Mouse (Mus musculus) embryonic facial prominence, embryonic 11.5 days (tissue): ENCODE measurements at regions not wholly inside any gene's neighbourhood (a gene's known extent, or its start where the extent isn't known, plus 50 kb on each side); places are given as distances from the start of the nearest gene placed in this dataset.

Experiments
- ATAC-seq: fragments of 200-750 bp; cut with Nextera tagmentation; replicated peaks from 2 replicates; pipeline ENCODE4 v1.8.0; 2017; ENCODE audit warnings: low read depth; ENCODE audit not compliant: insufficient number of reproducible peaks, low FRiP score, low TSS enrichment
- DNase-seq: peaks from one replicate; pipeline ENCODE4 v3.0.0-alpha.2; 2015; ENCODE audit warnings: low spot score
- H3K27ac ChIP-seq: fragments of 300-500 bp; sonication (generic); replicated peaks from 2 replicates; pipeline ENCODE4 v1.5.1; 2014; ENCODE audit warnings: mild to moderate bottlenecking, low read depth, low read length, control low read depth
- H3K27me3 ChIP-seq: fragments of 300-500 bp; sonication (generic); 2 replicates; pipeline ENCODE4 v1.6.1; 2014; ENCODE audit warnings: mild to moderate bottlenecking, low read length, moderate library complexity, mixed read lengths; ENCODE audit not compliant: control insufficient read depth, insufficient read depth
- H3K36me3 ChIP-seq: fragments of 300-500 bp; sonication (generic); replicated peaks from 2 replicates; pipeline ENCODE4 v1.6.1; 2014; ENCODE audit warnings: low read depth, mild to moderate bottlenecking, low read length, moderate library complexity, mixed read lengths; ENCODE audit not compliant: control insufficient read depth, insufficient read depth
- H3K4me1 ChIP-seq: fragments of 300-500 bp; sonication (generic); 2 replicates; pipeline ENCODE4 v1.6.1; 2014; ENCODE audit warnings: low read length, mixed read lengths; ENCODE audit not compliant: control insufficient read depth, insufficient read depth
- H3K4me2 ChIP-seq: fragments of 300-500 bp; sonication (generic); 2 replicates; pipeline ENCODE4 v1.6.1; 2014; ENCODE audit warnings: low read depth, mild to moderate bottlenecking, control low read depth, low read length, moderate library complexity
- H3K4me3 ChIP-seq: fragments of 300-500 bp; sonication (generic); 2 replicates; pipeline ENCODE4 v1.5.1; 2014; ENCODE audit warnings: low read depth, low read length, control low read depth
- H3K9ac ChIP-seq: fragments of 300-500 bp; sonication (generic); replicated peaks from 2 replicates; pipeline ENCODE4 v1.6.1; 2014; ENCODE audit warnings: mild to moderate bottlenecking, control low read depth, low read length
- H3K9me3 ChIP-seq: fragments of 300-500 bp; sonication (generic); replicated peaks from 2 replicates; pipeline ENCODE4 v1.6.1; 2016; ENCODE audit warnings: mild to moderate bottlenecking, low read length, inconsistent platforms, mixed read lengths; ENCODE audit not compliant: control insufficient read depth
- WGBS: fragments of 180-500 bp; shearing (Covaris S2); extraction: QIAGEN DNeasy Blood & Tissue Kit; methylation state at CpG from one replicate; pipeline ENCODE4 v1.1.7; 2014; 5-methylcytosine and 5-hydroxymethylcytosine counted together

DNA sequence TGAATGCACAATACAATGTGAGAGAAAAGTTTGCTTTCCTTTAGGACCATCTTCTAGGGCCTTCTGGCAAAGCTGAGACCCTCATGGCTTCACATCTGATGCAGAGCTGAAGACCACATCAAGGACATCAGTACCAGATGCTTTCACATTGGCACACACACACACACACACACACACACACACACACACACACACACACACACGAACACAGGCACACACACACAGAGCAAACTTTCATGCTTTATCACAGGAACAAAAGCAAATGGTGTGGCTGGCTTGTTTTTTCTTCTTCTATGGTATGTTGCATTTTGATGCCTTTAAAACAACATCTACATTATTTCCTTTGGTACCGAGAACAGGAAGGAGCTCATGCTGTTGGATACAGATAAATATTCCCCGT is 59.8 kb upstream of the Satb1 start:
- H3K4me2 ChIP-seq: no peak overlapping the region
- H3K4me1 ChIP-seq: no peaks in the 10 kb centered on the region
- no peak overlapping the region for H3K9ac ChIP-seq
- H3K27me3 ChIP-seq: no peaks in the 10 kb centered on the region
- no peaks in the 10 kb centered on the region for H3K9me3 ChIP-seq
- H3K4me3 ChIP-seq: no peak overlapping the region
- DNase-seq (no peak), ATAC-seq (no peak)
- WGBS: 75% methylated on average over 3 of the region's 3 CpGs
- no peaks in the 10 kb centered on the region for H3K36me3 ChIP-seq
- H3K27ac ChIP-seq: no peak overlapping the region

- Histone ChIP-seq H3K4me1 (no peaks in the 10 kb centered on the region), H3K9ac (no peak overlapping the region), H3K4me2 (no peak overlapping the region), H3K36me3 (no peaks in the 10 kb centered on the region), H3K27ac (no peak overlapping the region), H3K4me3 (no peak overlapping the region), H3K27me3 (no peaks in the 10 kb centered on the region), H3K9me3 (no peaks in the 10 kb centered on the region)
- DNase-seq (no peak), ATAC-seq (no peak)
- WGBS: 72% methylated on average over 4 of the region's 4 CpGs
These were observed 59.1 kb upstream of the Satb1 start for GRCm38 (mm10) chr17:51892159-51892558.
